Mouse (Mus musculus) liver, embryonic 14.5 days (tissue): ENCODE data around the gene Thap4. TPM values are rescaled to one million over a fixed set of nuclear protein-coding genes. Genes with fewer than 3 reads are reported as not detected.

ENCODE experiments used
- ATAC-seq: fragments of 200-750 bp; cut with Nextera tagmentation; 2 replicates; pipeline ENCODE4 v1.8.0; 2017; ENCODE audit warnings: moderate number of reproducible peaks, mild to moderate bottlenecking, moderate library complexity; ENCODE audit not compliant: insufficient read depth
- DNase-seq, 3 experiments: peaks; one replicate each; pipeline ENCODE4 v3.0.0-alpha.2; 2012 to 2013; ENCODE audit warnings: low read depth in 3 of 3, low spot score in 3 of 3
- H3K27ac ChIP-seq: fragments of 300-500 bp; sonication (generic); 2 replicates; pipeline ENCODE4 v1.5.1; 2014; ENCODE audit warnings: moderate library complexity, mild to moderate bottlenecking, control low read depth, inconsistent platforms
- H3K27me3 ChIP-seq: fragments of 300-500 bp; sonication (generic); 2 replicates; pipeline ENCODE4 v1.6.1; 2014; ENCODE audit warnings: mild to moderate bottlenecking, low read length, moderate library complexity; ENCODE audit not compliant: control insufficient read depth, insufficient read depth
- H3K36me3 ChIP-seq: fragments of 300-500 bp; sonication (generic); replicated peaks from 2 replicates; pipeline ENCODE4 v1.6.1; 2014; ENCODE audit warnings: low read depth; ENCODE audit not compliant: control insufficient read depth, insufficient read depth
- H3K4me1 ChIP-seq, 2 experiments: fragments of 200-500 bp in 1 of 2; fragments of 300-500 bp in 1 of 2; sonication (generic) in 1 of 2; replicated peaks; 2 replicates each; pipeline ENCODE4 v1.6.1; 2012 to 2014; ENCODE audit warnings: antibody characterized with exemption in 1 of 2, inconsistent platforms in 1 of 2, low read length in 1 of 2; ENCODE audit not compliant: control insufficient read depth in 2 of 2, insufficient read depth in 2 of 2
- H3K4me2 ChIP-seq: fragments of 300-500 bp; sonication (generic); 2 replicates; pipeline ENCODE4 v1.6.1; 2014; ENCODE audit warnings: low read depth, mild to moderate bottlenecking, control low read depth, moderate library complexity
- H3K4me3 ChIP-seq, 2 experiments: fragments of 200-500 bp in 1 of 2; fragments of 300-500 bp in 1 of 2; sonication (generic) in 1 of 2; 2 replicates each; pipeline ENCODE4 v1.5.1; 2012 to 2014; ENCODE audit warnings: low read depth in 2 of 2, low read length in 2 of 2, mild to moderate bottlenecking in 2 of 2, control low read depth in 1 of 2, inconsistent platforms in 1 of 2, moderate library complexity in 1 of 2; ENCODE audit not compliant: insufficient read depth in 1 of 2
- H3K9ac ChIP-seq: fragments of 300-500 bp; sonication (generic); replicated peaks from 2 replicates; pipeline ENCODE4 v1.6.1; 2014; ENCODE audit warnings: mild to moderate bottlenecking, control low read depth, moderate library complexity
- H3K9me3 ChIP-seq: fragments of 300-500 bp; sonication (generic); 2 replicates; pipeline ENCODE4 v1.6.1; 2016; ENCODE audit warnings: low read length, mixed read lengths; ENCODE audit not compliant: control insufficient read depth
- CTCF ChIP-seq: IDR thresholded peaks from 2 replicates; pipeline ENCODE4 v1.5.1; 2016; ENCODE audit warnings: antibody characterized with exemption, low read depth, control low read depth
- EP300 ChIP-seq: IDR thresholded peaks from 2 replicates; pipeline ENCODE4 v1.6.1; 2016; ENCODE audit warnings: antibody characterized with exemption, low read depth
- WGBS: fragments of 180-500 bp; shearing (Covaris S2); extraction: QIAGEN DNeasy Blood & Tissue Kit; methylation state at CpG from one replicate; pipeline ENCODE4 v1.1.7; 2014; ENCODE audit not compliant: insufficient replicate concordance; 5-methylcytosine and 5-hydroxymethylcytosine counted together
- polyA plus RNA-seq, 2 experiments: library from polyadenylated mRNA; depleted of rRNA in 1 of 2; stranded (reverse) in 1 of 2; unstranded in 1 of 2; fragments of >200 nt; fragmentation: Nextera tagmentation in 1 of 2; extraction: Ambion mirVana in 1 of 2; gene quantifications; 2 replicates each; pipeline versions ENCODE4 v1.2.1 to v1.2.3; 2012 to 2014

The Thap4 gene
- polyA plus RNA-seq, 2 experiments = 10.5 to 11.7 TPM

DNA sequence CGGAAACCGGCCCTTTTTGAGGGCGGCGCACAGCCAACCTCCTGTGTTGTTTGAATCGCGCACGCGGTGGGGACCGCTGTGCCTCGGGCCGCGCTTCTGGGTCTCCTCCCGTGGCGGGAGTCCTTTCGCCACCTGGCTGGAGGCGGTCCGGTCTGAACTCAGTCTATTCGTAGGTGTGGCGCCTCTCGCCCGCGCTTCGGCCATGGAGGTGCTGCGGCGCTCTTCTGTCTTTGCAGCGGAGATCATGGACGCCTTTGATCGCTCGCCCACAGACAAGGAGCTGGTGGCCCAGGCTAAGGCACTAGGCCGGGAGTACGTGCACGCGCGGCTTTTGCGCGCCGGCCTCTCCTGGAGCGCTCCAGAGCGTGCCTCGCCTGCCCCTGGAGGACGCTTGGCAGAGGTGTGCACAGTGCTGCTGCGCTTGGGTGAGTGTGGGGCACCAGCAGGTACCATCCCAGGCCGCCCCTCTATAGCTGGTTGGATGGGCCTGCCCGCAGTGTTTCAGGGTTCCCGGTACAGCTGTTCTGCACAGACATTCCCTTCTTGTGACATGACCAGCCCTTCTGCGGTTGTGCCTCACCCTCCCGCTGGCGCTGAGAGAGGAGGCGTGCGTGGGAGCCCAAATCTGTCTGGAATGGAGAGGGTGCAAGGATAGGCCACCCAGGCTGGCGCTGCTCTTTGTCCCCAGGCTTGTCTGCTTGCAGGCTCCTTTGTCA is 68.3 kb downstream of the Thap4 start:
- TF ChIP-seq EP300 = no peak
- peak; percentile 41 for TF ChIP-seq CTCF
- ATAC-seq = peak; percentile 44; the same call in 1 of the 2 replicates
- peak overlapping the region; percentile 54 for H3K4me2 ChIP-seq
- no peaks in the 10 kb centered on the region for H3K9me3 ChIP-seq
- H3K27ac ChIP-seq = no peak overlapping the region
- WGBS = 10% methylated on average over 51 of the region's 51 CpGs
- H3K4me1 ChIP-seq = no peaks in the 10 kb centered on the region
- H3K4me3 ChIP-seq = peak overlapping the region; percentile 25 to 48; a peak in 3 of 4 replicates
- no peak for DNase-seq
- H3K9ac ChIP-seq = no peak overlapping the region
- H3K27me3 ChIP-seq = peaks cover 30% of the 10 kb centered on the region
- H3K36me3 ChIP-seq = no peaks in the 10 kb centered on the region

DNA sequence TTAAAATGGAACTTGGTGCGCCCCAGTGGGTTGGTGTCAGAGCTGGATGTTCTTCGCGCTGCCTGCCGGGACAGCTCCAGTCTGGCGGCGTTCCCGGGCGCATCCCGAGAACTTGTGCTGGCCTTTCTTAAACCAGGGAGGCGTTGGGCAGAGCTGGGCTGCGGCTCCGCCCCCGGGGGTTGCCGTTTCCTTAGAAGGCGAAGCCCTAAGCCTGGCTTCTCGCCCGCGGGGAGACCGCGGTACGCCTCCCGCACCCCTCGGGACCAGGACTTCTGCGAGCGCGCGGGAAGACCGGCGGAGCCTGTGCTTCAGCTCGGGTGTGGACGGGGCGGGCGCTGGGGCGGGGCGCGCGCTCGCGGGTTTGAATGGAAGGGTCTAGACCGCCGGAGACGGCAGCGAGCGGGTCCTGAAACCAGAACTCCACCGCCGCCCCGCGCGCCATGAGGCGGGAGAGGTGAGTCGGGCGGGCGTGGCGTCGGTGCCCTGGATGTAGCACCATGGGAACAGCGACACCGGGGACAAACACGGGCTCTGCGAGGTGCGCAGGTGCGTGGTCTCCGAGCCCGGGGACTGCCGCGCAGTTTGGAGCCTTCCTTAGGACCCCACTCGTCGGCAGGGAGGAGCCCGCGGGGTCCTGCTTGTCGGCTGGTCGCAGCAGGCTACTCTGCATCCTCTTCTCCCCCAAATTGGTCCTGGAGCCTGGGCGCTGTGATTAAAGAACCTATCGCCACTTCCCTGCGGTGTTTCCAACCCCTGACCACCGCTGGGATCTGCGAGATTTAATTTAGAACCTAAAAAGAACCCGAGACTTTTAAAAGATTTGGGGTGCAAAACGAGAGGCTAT is 69.0 kb downstream of the Thap4 start, which contains the start of gene Bok:
TSS of gene Bok (plus strand) at position 260 of the 844 bp plus-strand sequence.
- no peaks in the 10 kb centered on the region; a peak in 1 of 4 replicates for H3K4me1 ChIP-seq
- H3K4me3 ChIP-seq = peak within 1 kb of the TSS; percentile 25 to 48
- ATAC-seq (no peak), DNase-seq (no peak)
- H3K4me2 ChIP-seq = peak within 1 kb of the TSS; percentile 54
- H3K9me3 ChIP-seq = no peaks in the 10 kb centered on the region
- no peak within 1 kb of the TSS for H3K9ac ChIP-seq
- no peaks in the 10 kb centered on the region for H3K36me3 ChIP-seq
- no peak for TF ChIP-seq EP300
- no peak for TF ChIP-seq CTCF
- WGBS = 1% methylated on average over 78 of the region's 78 CpGs
- H3K27ac ChIP-seq = no peak within 1 kb of the TSS
- peaks cover 30% of the 10 kb centered on the region for H3K27me3 ChIP-seq

DNA sequence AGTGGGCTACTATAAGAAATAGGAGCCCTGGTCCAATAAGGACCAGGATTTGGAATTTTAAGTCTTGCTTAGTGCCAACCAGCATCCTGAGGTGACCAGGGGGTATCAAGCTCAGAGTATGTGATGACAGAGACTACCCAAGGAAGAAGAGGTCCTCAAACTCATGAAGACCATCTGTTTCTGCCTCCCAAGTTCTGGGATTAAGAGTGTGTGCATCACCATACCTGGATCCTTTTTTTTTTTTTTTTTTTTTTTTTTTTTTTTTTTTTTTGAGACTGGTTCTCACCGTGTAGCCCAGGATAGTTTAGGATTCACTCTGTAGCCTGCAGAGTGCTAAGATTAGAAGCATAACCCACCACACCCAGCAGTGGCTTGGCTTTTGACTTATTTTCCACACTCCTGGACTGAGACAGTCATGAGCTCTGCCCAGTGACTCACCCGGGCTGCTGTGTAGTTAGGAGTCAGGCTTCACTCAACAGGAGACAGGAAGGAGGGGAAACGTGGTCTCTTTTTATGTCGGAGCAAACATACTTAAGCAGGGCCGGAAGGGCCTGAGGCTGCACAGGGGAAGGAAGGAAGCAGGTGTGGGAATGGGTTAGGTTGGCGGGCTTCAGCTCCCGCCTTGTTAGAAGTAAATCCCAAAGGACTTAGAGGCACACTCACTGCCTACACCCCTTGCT is 74.6 kb downstream of the Thap4 start:
- WGBS = 13% methylated on average over 7 of the region's 7 CpGs
- DNase-seq = no peak
- peaks cover 6% of the 10 kb centered on the region for H3K27me3 ChIP-seq
- TF ChIP-seq EP300 (no peak), CTCF (no peak)
- no peak for ATAC-seq
- H3K4me1 ChIP-seq = no peaks in the 10 kb centered on the region; a peak in 1 of 4 replicates
- no peaks in the 10 kb centered on the region for H3K9me3 ChIP-seq
- H3K4me2 ChIP-seq = no peak overlapping the region
- no peak overlapping the region for H3K27ac ChIP-seq
- no peaks in the 10 kb centered on the region for H3K36me3 ChIP-seq
- no peak overlapping the region for H3K9ac ChIP-seq
- no peak overlapping the region for H3K4me3 ChIP-seq

DNA sequence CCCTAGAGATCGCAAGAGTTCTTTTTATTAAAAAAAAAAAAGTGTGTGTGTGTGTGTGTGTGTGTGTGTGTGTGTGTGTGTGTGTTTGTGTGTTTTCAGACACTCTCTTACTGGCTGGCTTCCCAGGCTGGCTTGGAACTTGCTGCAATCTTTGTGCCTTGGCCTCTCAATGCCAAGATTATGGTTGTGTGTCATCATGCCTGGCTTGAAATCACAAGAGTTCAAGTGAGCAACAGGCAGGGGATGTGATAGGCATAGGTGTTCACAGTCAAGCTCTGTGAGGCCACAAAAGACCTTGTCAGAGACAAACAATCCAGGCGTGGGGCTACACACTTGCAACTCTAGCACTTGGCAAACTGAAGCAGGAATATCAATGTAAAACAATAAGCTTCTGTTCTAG is 76.3 kb downstream of the Thap4 start:
- ATAC-seq (no peak), DNase-seq (no peak)
- Histone ChIP-seq H3K27ac (no peak overlapping the region), H3K9me3 (no peaks in the 10 kb centered on the region), H3K4me3 (no peak overlapping the region), H3K27me3 (no peaks in the 10 kb centered on the region), H3K4me1 (no peaks in the 10 kb centered on the region; a peak in 1 of 4 replicates), H3K4me2 (no peak overlapping the region), H3K36me3 (no peaks in the 10 kb centered on the region), H3K9ac (no peak overlapping the region)
- WGBS = 45% methylated on average over 2 of the region's 2 CpGs
- no peak for TF ChIP-seq EP300
- no peak for TF ChIP-seq CTCF
